Mouse (Mus musculus) cerebellum, adult 2 months (tissue): ENCODE results near the gene Dlat. TPM values are rescaled to one million over a fixed set of nuclear protein-coding genes. Genes with fewer than 3 reads are reported as not detected.

Experiments used
- DNase-seq, 2 experiments: peaks; one replicate each; pipeline ENCODE4 v3.0.0; 2021
- H3K27ac ChIP-seq: fragments of 200-500 bp; 2 replicates; pipeline ENCODE4 v1.5.1; 2012; ENCODE audit warnings: low read length, control low read depth, inconsistent platforms; ENCODE audit not compliant: insufficient read depth
- H3K27me3 ChIP-seq: fragments of 200-500 bp; 2 replicates; pipeline ENCODE4 v1.6.1; 2012; ENCODE audit warnings: inconsistent platforms, mild to moderate bottlenecking, low read length, moderate library complexity; ENCODE audit not compliant: control insufficient read depth, insufficient read depth
- H3K4me1 ChIP-seq: fragments of 200-500 bp; 2 replicates; pipeline ENCODE4 v1.6.1; 2011; ENCODE audit warnings: low read length; ENCODE audit not compliant: control insufficient read depth, insufficient read depth
- H3K4me3 ChIP-seq: fragments of 200-500 bp; replicated peaks from 2 replicates; pipeline ENCODE3; 2011; ENCODE audit warnings: mild to moderate bottlenecking, low read depth, low read length, control low read depth; ENCODE audit not compliant: insufficient read depth
- CTCF ChIP-seq: fragments of 200-500 bp; IDR thresholded peaks from 2 replicates; pipeline ENCODE4 v1.5.1; 2011; ENCODE audit warnings: low read depth, mild to moderate bottlenecking, control low read depth, low read length, moderate library complexity, borderline replicate concordance; ENCODE audit not compliant: insufficient read depth
- POLR2A ChIP-seq: fragments of 200-500 bp; IDR thresholded peaks from 2 replicates; pipeline ENCODE4 v1.6.1; 2011; ENCODE audit warnings: low read length, control low read depth, borderline replicate concordance; ENCODE audit not compliant: insufficient read depth
- WGBS: fragments of 180-500 bp; shearing (Covaris S2); methylation state at CpG from one replicate; pipeline ENCODE4 v1.1.7; 2018; 5-methylcytosine and 5-hydroxymethylcytosine counted together
- polyA plus RNA-seq: library from polyadenylated mRNA; depleted of rRNA; stranded (reverse); fragments of >200 nt; gene quantifications from 2 replicates; pipeline ENCODE4 v1.2.3, GENCODE M21; 2012

The Dlat gene
- polyA plus RNA-seq, 1 experiment = 82.3 TPM

- Histone ChIP-seq H3K4me1 (peaks cover 9% of the 10 kb centered on the region), H3K27me3 (no peaks in the 10 kb centered on the region), H3K27ac (no peak overlapping the region), H3K4me3 (no peak overlapping the region)
- DNase-seq = no peak
- no peak for TF ChIP-seq CTCF
- no peak for TF ChIP-seq POLR2A
- WGBS = 90% methylated on average over 6 of the region's 6 CpGs
Measured at GRCm38 (mm10) chr9:50695153-50695552, 35.6 kb upstream of the Dlat start.

GRCm38 (mm10) chr9:50693631-50694030 lies 34.1 kb upstream of the Dlat start:
- Histone ChIP-seq H3K27me3 (no peaks in the 10 kb centered on the region), H3K4me3 (no peak overlapping the region), H3K4me1 (peaks cover 6% of the 10 kb centered on the region), H3K27ac (no peak overlapping the region)
- WGBS = 23% methylated on average over 10 of the region's 10 CpGs
- TF ChIP-seq POLR2A (no peak), CTCF (peak; percentile 65; the same call in 1 of the 2 replicates)
- DNase-seq = peak; percentile 56 to 60

GRCm38 (mm10) chr9:50692626-50693580 lies 33.3 kb upstream of the Dlat start:
- no peak for DNase-seq
- Histone ChIP-seq H3K4me1 (peaks cover 6% of the 10 kb centered on the region), H3K27ac (no peak overlapping the region), H3K4me3 (no peak overlapping the region), H3K27me3 (no peaks in the 10 kb centered on the region)
- 46% methylated on average over 13 of the region's 13 CpGs for WGBS
- TF ChIP-seq CTCF (no peak), POLR2A (no peak)

GRCm38 (mm10) chr9:50686866-50687652 lies 27.5 kb upstream of the Dlat start:
- 88% methylated on average over 6 of the region's 6 CpGs for WGBS
- Histone ChIP-seq H3K27me3 (no peaks in the 10 kb centered on the region), H3K4me3 (no peak overlapping the region), H3K4me1 (no peaks in the 10 kb centered on the region), H3K27ac (no peak overlapping the region)
- DNase-seq = no peak
- TF ChIP-seq CTCF (no peak), POLR2A (no peak)

GRCm38 (mm10) chr9:50681727-50682126 lies 22.1 kb upstream of the Dlat start:
- no peaks in the 10 kb centered on the region for H3K4me1 ChIP-seq
- H3K4me3 ChIP-seq = no peak overlapping the region
- no peak for TF ChIP-seq CTCF
- TF ChIP-seq POLR2A = no peak
- WGBS = 67% methylated on average over 7 of the region's 7 CpGs
- H3K27ac ChIP-seq = no peak overlapping the region
- no peaks in the 10 kb centered on the region for H3K27me3 ChIP-seq
- no peak for DNase-seq

- DNase-seq = no peak
- no peak overlapping the region for H3K4me3 ChIP-seq
- no peaks in the 10 kb centered on the region for H3K4me1 ChIP-seq
- no peaks in the 10 kb centered on the region for H3K27me3 ChIP-seq
- WGBS = 93% methylated on average over 1 of the region's 1 CpGs
- TF ChIP-seq POLR2A = no peak
- TF ChIP-seq CTCF = no peak
- H3K27ac ChIP-seq = no peak overlapping the region
Measured at GRCm38 (mm10) chr9:50679406-50679805, 19.8 kb upstream of the Dlat start.

GRCm38 (mm10) chr9:50674771-50675170 lies 15.2 kb upstream of the Dlat start:
- Histone ChIP-seq H3K27me3 (no peaks in the 10 kb centered on the region), H3K4me1 (no peaks in the 10 kb centered on the region), H3K27ac (no peak overlapping the region), H3K4me3 (no peak overlapping the region)
- no peak for DNase-seq
- 29% methylated on average over 1 of the region's 1 CpGs for WGBS
- TF ChIP-seq CTCF = no peak
- TF ChIP-seq POLR2A = no peak
